Mouse (Mus musculus) embryonic facial prominence, embryonic 10.5 days (tissue): Measurements from ENCODE around the gene Smpdl3b. TPM values are rescaled to one million over a fixed set of nuclear protein-coding genes. Genes with fewer than 3 reads are reported as not detected.
"Not testable (repeated sequence)": the region's sequence is repeated elsewhere in the genome, so short reads cannot be mapped to it uniquely, and the experiment has no call there.

Source experiments
- DNase-seq: peaks from one replicate; pipeline ENCODE4 v3.0.0-alpha.2; 2017; ENCODE audit warnings: low spot score
- H3K27ac ChIP-seq: fragments of 300-500 bp; sonication (generic); replicated peaks from 2 replicates; pipeline ENCODE4 v1.5.1; 2016; ENCODE audit warnings: mild to moderate bottlenecking
- H3K27me3 ChIP-seq: fragments of 300-500 bp; sonication (generic); replicated peaks from 2 replicates; pipeline ENCODE4 v1.6.1; 2016; ENCODE audit warnings: low read depth, mild to moderate bottlenecking; ENCODE audit not compliant: poor library complexity, severe bottlenecking
- H3K36me3 ChIP-seq: fragments of 300-500 bp; sonication (generic); replicated peaks from 2 replicates; pipeline ENCODE4 v1.6.1; 2016; ENCODE audit warnings: mild to moderate bottlenecking, moderate library complexity
- H3K4me1 ChIP-seq: fragments of 300-500 bp; sonication (generic); 2 replicates; pipeline ENCODE4 v1.6.1; 2016
- H3K4me3 ChIP-seq: fragments of 300-500 bp; sonication (generic); 2 replicates; pipeline ENCODE4 v1.5.1; 2016; ENCODE audit warnings: mild to moderate bottlenecking, moderate library complexity
- H3K9me3 ChIP-seq: fragments of 300-500 bp; sonication (generic); 2 replicates; pipeline ENCODE4 v1.6.1; 2016; ENCODE audit warnings: mild to moderate bottlenecking
- WGBS: fragments of 180-500 bp; shearing (Covaris S2); methylation state at CpG from one replicate; pipeline ENCODE4 v1.1.7; 2016; 5-methylcytosine and 5-hydroxymethylcytosine counted together
- polyA plus RNA-seq: library from polyadenylated mRNA; unstranded; fragments of >200 nt; fragmentation: Nextera tagmentation; extraction: Ambion mirVana; gene quantifications from 2 replicates; pipeline ENCODE4 v1.2.1, GENCODE M21; 2016

The Smpdl3b gene
- polyA plus RNA-seq: 4.3 and 4.4 TPM in 2 replicates

DNA sequence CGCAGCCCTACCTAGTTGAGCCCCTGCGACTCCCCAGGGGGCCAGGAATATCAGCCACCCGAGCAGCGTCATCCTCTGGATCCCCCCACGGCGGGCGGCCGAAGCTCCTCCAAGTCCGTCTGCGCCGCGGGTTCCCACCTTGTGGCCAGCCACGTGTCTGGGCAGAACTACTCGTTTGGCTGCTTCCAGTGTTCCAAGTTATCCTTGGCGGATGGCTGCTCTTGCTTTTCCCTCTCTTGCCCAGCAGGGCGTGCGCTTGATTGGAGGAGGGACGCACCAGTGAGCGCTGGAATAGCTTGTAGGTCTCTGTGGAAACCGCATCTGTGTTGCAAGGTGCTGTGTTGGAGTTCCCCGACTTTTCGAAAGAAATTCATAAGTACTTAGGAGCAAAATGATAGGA is at the start of gene Smpdl3b:
Smpdl3b (minus strand) TSS at position 279 of the 400 bp plus-strand sequence.
- Histone ChIP-seq H3K27me3 (peaks cover 40% of the 10 kb centered on the region), H3K36me3 (no peaks in the 10 kb centered on the region), H3K4me3 (peak within 1 kb of the TSS; percentile 60), H3K27ac (peak within 1 kb of the TSS; percentile 77), H3K9me3 (no peaks in the 10 kb centered on the region), H3K4me1 (peaks cover 14% of the 10 kb centered on the region)
- WGBS: 2% methylated on average over 22 of the region's 22 CpGs
- DNase-seq: peak; percentile 88

GRCm38 (mm10) chr4:132806620-132807191 is 49.7 kb upstream of the Smpdl3b start:
- Histone ChIP-seq H3K27me3 (no peaks in the 10 kb centered on the region), H3K9me3 (peaks cover 10% of the 10 kb centered on the region; the same call in 1 of the 2 replicates), H3K36me3 (no peaks in the 10 kb centered on the region), H3K4me3 (no peak overlapping the region), H3K4me1 (no peaks in the 10 kb centered on the region), H3K27ac (no peak overlapping the region)
- 91% methylated on average over 7 of the region's 7 CpGs for WGBS
- DNase-seq: no peak

GRCm38 (mm10) chr4:132805599-132806197 is 48.6 kb upstream of the Smpdl3b start:
- Histone ChIP-seq H3K4me1 (no peaks in the 10 kb centered on the region), H3K4me3 (no peak overlapping the region), H3K36me3 (no peaks in the 10 kb centered on the region), H3K27me3 (no peaks in the 10 kb centered on the region), H3K9me3 (0 out of 2 replicates have a peak, but pooled peaks cover 4% of the 10 kb centered on the region), H3K27ac (no peak overlapping the region)
- DNase-seq: no peak
- WGBS: 90% methylated on average over 12 of the region's 12 CpGs

GRCm38 (mm10) chr4:132805146-132805545 is 48.1 kb upstream of the Smpdl3b start:
- Histone ChIP-seq H3K4me3 (no peak overlapping the region), H3K27ac (no peak overlapping the region), H3K36me3 (no peaks in the 10 kb centered on the region), H3K27me3 (no peaks in the 10 kb centered on the region), H3K4me1 (no peaks in the 10 kb centered on the region), H3K9me3 (no peaks in the 10 kb centered on the region)
- WGBS: 87% methylated on average over 5 of the region's 5 CpGs
- no peak for DNase-seq

GRCm38 (mm10) chr4:132804331-132804730 is 47.3 kb upstream of the Smpdl3b start:
- H3K4me3 ChIP-seq: no peak overlapping the region
- H3K27me3 ChIP-seq: no peaks in the 10 kb centered on the region
- no peaks in the 10 kb centered on the region for H3K4me1 ChIP-seq
- H3K36me3 ChIP-seq: no peaks in the 10 kb centered on the region
- 94% methylated on average over 6 of the region's 6 CpGs for WGBS
- H3K27ac ChIP-seq: no peak overlapping the region
- H3K9me3 ChIP-seq: no peaks in the 10 kb centered on the region
- DNase-seq: no peak

DNA sequence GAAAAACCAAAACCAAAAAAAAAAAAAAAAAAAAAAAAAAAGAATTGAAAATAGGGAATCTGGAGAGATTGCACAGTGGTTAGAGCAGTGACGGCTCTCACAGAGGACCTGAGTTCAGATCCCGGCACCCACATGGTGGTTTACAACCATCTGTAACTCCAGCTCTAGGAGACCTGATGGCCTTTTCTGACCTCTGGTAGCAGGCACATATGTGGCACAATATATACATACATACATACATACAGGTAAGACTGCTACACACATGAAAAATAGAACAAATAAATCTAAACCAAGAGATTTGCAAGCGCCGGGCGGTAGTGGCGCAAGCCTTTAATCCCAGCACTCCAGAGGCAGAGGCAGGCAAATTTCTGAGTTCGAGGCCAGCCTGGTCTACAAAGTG is 46.8 kb upstream of the Smpdl3b start:
- Histone ChIP-seq H3K27me3 (no peaks in the 10 kb centered on the region), H3K9me3 (no peaks in the 10 kb centered on the region), H3K4me1 (no peaks in the 10 kb centered on the region), H3K27ac (no peak overlapping the region), H3K4me3 (no peak overlapping the region), H3K36me3 (no peaks in the 10 kb centered on the region)
- DNase-seq: no peak
- 95% methylated on average over 7 of the region's 7 CpGs for WGBS

GRCm38 (mm10) chr4:132803212-132803611 is 46.2 kb upstream of the Smpdl3b start:
- no peak overlapping the region for H3K4me3 ChIP-seq
- 93% methylated on average over 5 of the region's 5 CpGs for whole genome bisulfite sequencing
- H3K36me3 ChIP-seq: no peaks in the 10 kb centered on the region
- no peaks in the 10 kb centered on the region for H3K27me3 ChIP-seq
- no peaks in the 10 kb centered on the region for H3K4me1 ChIP-seq
- H3K9me3 ChIP-seq: no peaks in the 10 kb centered on the region
- H3K27ac ChIP-seq: no peak overlapping the region
- no peak for DNase-seq

DNA sequence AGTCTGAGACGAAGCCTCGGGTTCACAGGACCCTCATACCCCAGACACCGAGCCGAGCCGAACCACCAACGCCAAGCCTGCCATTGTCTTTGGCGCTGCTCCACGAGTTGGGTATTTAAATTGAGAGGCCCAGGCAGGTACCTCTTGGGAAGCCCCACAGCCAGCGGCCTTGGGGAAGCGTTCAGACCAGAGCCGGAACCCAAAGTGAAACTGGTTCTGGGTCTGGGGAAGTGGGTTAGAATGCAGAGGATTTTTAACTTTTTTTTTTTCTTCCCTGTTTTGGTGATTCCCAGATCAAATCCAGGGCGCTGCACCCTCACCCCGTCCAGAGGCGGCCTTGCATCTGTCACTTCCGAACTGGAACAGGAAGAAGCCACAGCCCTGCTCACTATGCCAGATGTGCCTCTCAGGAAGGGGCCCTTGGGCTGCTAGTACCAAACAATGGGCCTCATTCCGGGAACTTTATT is 45.2 kb upstream of the Smpdl3b start:
- H3K36me3 ChIP-seq: no peaks in the 10 kb centered on the region
- H3K4me3 ChIP-seq: no peak overlapping the region
- no peak for DNase-seq
- H3K9me3 ChIP-seq: no peaks in the 10 kb centered on the region
- H3K4me1 ChIP-seq: no peaks in the 10 kb centered on the region
- 66% methylated on average over 16 of the region's 16 CpGs for WGBS
- H3K27me3 ChIP-seq: peaks cover 6% of the 10 kb centered on the region
- no peak overlapping the region for H3K27ac ChIP-seq

GRCm38 (mm10) chr4:132801176-132802077 is 44.4 kb upstream of the Smpdl3b start:
- Histone ChIP-seq H3K4me3 (no peak overlapping the region), H3K9me3 (no peaks in the 10 kb centered on the region), H3K27ac (no peak overlapping the region), H3K4me1 (no peaks in the 10 kb centered on the region; the same call in 1 of the 2 replicates), H3K36me3 (no peaks in the 10 kb centered on the region), H3K27me3 (peaks cover 14% of the 10 kb centered on the region)
- WGBS: 88% methylated on average over 18 of the region's 18 CpGs
- DNase-seq: no peak

DNA sequence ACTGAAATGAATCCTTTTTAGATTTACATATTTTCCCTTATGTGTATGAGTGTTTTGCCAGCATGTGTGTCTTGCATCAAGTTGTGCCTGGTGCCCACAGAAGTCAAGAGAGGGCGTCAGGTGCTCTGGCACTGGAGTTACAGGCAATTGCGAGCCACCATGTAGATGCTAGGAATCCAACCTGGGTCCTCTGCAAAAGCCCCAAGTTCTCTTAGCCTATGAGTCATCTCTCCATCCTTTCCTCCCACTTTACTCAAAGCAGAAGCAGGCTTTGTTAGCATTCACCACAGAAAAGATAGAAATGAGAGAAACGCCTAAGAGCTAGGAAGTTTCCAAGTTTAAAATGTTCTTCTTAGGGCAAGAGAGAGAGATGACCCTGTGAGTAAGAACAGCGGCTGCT is 42.8 kb upstream of the Smpdl3b start:
- H3K9me3 ChIP-seq: no peaks in the 10 kb centered on the region
- peaks cover 11% of the 10 kb centered on the region for H3K4me1 ChIP-seq
- H3K4me3 ChIP-seq: no peak overlapping the region
- H3K36me3 ChIP-seq: no peaks in the 10 kb centered on the region
- no peak overlapping the region for H3K27ac ChIP-seq
- DNase-seq: no peak
- H3K27me3 ChIP-seq: peaks cover 30% of the 10 kb centered on the region
- 92% methylated on average over 4 of the region's 4 CpGs for WGBS

- Histone ChIP-seq H3K4me1 (peaks cover 14% of the 10 kb centered on the region), H3K27me3 (peaks cover 42% of the 10 kb centered on the region)
- H3K4me3 ChIP-seq, DNase-seq, H3K36me3 ChIP-seq, H3K27ac ChIP-seq, H3K9me3 ChIP-seq: not testable (repeated sequence)
- 81% methylated on average over 3 of the region's 3 CpGs for WGBS
Observed at GRCm38 (mm10) chr4:132798666-132799065, 41.6 kb upstream of the Smpdl3b start.

DNA sequence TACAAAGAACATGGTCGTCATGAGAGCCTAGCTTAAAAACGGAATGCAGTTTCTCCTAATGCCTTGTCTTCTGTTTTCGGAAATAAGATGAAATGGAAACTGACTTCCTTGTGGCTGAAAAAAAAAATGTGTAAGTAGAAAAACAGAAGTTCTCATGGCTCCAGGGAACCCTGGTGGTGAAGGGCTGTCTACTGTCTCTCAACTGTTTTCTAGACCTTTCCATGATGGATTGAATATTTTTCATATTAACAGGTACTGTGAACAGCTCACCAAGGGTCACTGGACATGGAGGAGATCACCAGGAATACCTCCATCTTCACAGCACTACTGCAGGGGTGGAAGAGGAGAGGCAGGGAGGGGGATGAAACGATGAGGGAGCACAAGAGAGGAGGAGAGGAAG is 41.0 kb upstream of the Smpdl3b start:
- no peaks in the 10 kb centered on the region for H3K9me3 ChIP-seq
- no peak overlapping the region for H3K4me3 ChIP-seq
- H3K36me3 ChIP-seq: no peaks in the 10 kb centered on the region
- H3K4me1 ChIP-seq: peaks cover 14% of the 10 kb centered on the region
- WGBS: 75% methylated on average over 4 of the region's 4 CpGs
- no peak for DNase-seq
- no peak overlapping the region for H3K27ac ChIP-seq
- H3K27me3 ChIP-seq: peaks cover 42% of the 10 kb centered on the region
